Comparison of ENCODE assay signal across 1 mouse cellular context in genomic region chr19:46653188-46653587, GRCm38 (mm10).
TF ChIP-seq lines count a peak whose summit lies in the region.

No protein-coding gene starts in this region.

TF ChIP-seq in MEL, 35 proteins besides CTCF, POLR2A, EP300 and RAD21:
- TF ChIP-seq JUND (IDR thresholded peaks at IDR 0.05; ENCODE audit: low read depth, low read length) (no peak), MYC (IDR thresholded peaks at IDR 0.05; ENCODE audit: low read depth, low read length) (no peak), MEF2A (IDR thresholded peaks at IDR 0.05; ENCODE audit: extremely low read depth, insufficient replicate concordance, low read depth, low read length, poor library complexity, severe bottlenecking) (no peak), POLR2AphosphoS2 (IDR thresholded peaks at IDR 0.05; ENCODE audit: low read length) (no peak), CHD1 (IDR thresholded peaks at IDR 0.05; ENCODE audit: low read depth, low read length) (no peak), E2F4 (IDR thresholded peaks at IDR 0.05; ENCODE audit: borderline replicate concordance, low read depth, low read length) (no peak), ETS1 (IDR thresholded peaks at IDR 0.05; ENCODE audit: low read depth, low read length) (0 out of 2 replicates have a peak, but pooled peaks have one; percentile 29), SMC3 (IDR thresholded peaks at IDR 0.05; ENCODE audit: low read depth, low read length) (no peak), ELF1 (IDR thresholded peaks at IDR 0.05; ENCODE audit: low read depth, low read length) (no peak), NELFE (IDR thresholded peaks at IDR 0.05; ENCODE audit: low read depth, low read length) (no peak), UBTF (IDR thresholded peaks at IDR 0.05; ENCODE audit: borderline replicate concordance, insufficient read depth, low read depth, low read length) (no peak), ZKSCAN1 (IDR thresholded peaks at IDR 0.05; ENCODE audit: low read depth, low read length) (no peak), TCF12 (IDR thresholded peaks at IDR 0.05; ENCODE audit: low read depth, low read length) (no peak), ZMIZ1 (IDR thresholded peaks at IDR 0.05; ENCODE audit: low read depth, low read length) (no peak), GABPA (IDR thresholded peaks at IDR 0.05; ENCODE audit: low read depth, low read length) (0 out of 2 replicates have a peak, but pooled peaks have one; percentile 36), MAZ (IDR thresholded peaks at IDR 0.05; ENCODE audit: low read depth, low read length) (0 out of 2 replicates have a peak, but pooled peaks have one; percentile 41), POLR2AphosphoS5 (IDR thresholded peaks at IDR 0.05; ENCODE audit: borderline replicate concordance, low read depth, low read length) (no peak), GATA1 (IDR thresholded peaks at IDR 0.05; ENCODE audit: low read depth, low read length) (peak; percentile 70), USF2 (IDR thresholded peaks at IDR 0.05; ENCODE audit: borderline replicate concordance in 1 of 2, insufficient read depth in 1 of 2, low read depth in 1 of 2, low read length in 2 of 2) (no peak), BHLHE40 (IDR thresholded peaks at IDR 0.05; ENCODE audit: borderline replicate concordance, low read depth, low read length) (no peak), MAX (IDR thresholded peaks at IDR 0.05; ENCODE audit: low read length) (no peak), USF1 (IDR thresholded peaks at IDR 0.05; ENCODE audit: low read depth, low read length) (no peak), KAT2A (conservative IDR thresholded peaks at IDR 0.05; ENCODE audit: low read depth, low read length) (no peak), HCFC1 (IDR thresholded peaks at IDR 0.05; ENCODE audit: low read depth, low read length) (no peak), MYB (IDR thresholded peaks at IDR 0.05; ENCODE audit: low read depth, low read length) (no peak), SIN3A (IDR thresholded peaks at IDR 0.05; ENCODE audit: low read length) (peak; percentile 43; the same call in 1 of the 2 replicates), TBP (IDR thresholded peaks at IDR 0.05; ENCODE audit: low read depth, low read length) (no peak), NRF1 (IDR thresholded peaks at IDR 0.05; ENCODE audit: insufficient read depth, low read depth, low read length, poor library complexity, severe bottlenecking) (no peak), MAFK (IDR thresholded peaks at IDR 0.05; ENCODE audit: borderline replicate concordance, low read depth, low read length) (no peak), MXI1 (IDR thresholded peaks at IDR 0.05; ENCODE audit: low read depth, low read length) (no peak), RCOR1 (IDR thresholded peaks at IDR 0.05; ENCODE audit: low read depth, low read length) (0 out of 2 replicates have a peak, but pooled peaks have one; percentile 11), TAL1 (IDR thresholded peaks at IDR 0.05; ENCODE audit: low read length) (no peak), CHD2 (IDR thresholded peaks at IDR 0.05; ENCODE audit: low read length) (no peak), ZC3H11A (IDR thresholded peaks at IDR 0.05; ENCODE audit: low read depth, low read length) (no peak), ZNF384 (IDR thresholded peaks at IDR 0.05; ENCODE audit: low read depth, low read length) (peak; percentile 62)
